Mouse (Mus musculus): ENCODE results near the gene Nlgn2. TPM values are rescaled to one million over a fixed set of nuclear protein-coding genes. Genes with fewer than 3 reads are reported as not detected.

Gene Nlgn2
- polyA plus RNA-seq, 1 experiment from 2014 or later = 9.9 TPM

GRCm38 (mm10) chr11:69804652-69804940 lies 33.0 kb downstream of the Nlgn2 start:
- ATAC-seq (ENCODE audit: low FRiP score) (no peak), DNase-seq (ENCODE audit: low spot score, missing footprints) (peak; percentile 92)
- Histone ChIP-seq H3K4me2 (0 out of 2 replicates have a peak overlapping the region, but pooled peaks have one; percentile 11), H3K36me3 (ENCODE audit: control insufficient read depth, insufficient read depth, low read length) (no peaks in the 10 kb centered on the region), H3K9me3 (ENCODE audit: control insufficient read depth, low read length) (no peaks in the 10 kb centered on the region), H3K27ac (ENCODE audit: low read depth, low read length) (no peak overlapping the region), H3K4me1 (ENCODE audit: control insufficient read depth, insufficient read depth, low read length) (peaks cover 43% of the 10 kb centered on the region), H3K4me3 (ENCODE audit: low read depth, low read length) (peak overlapping the region; percentile 44; the same call in 1 of the 2 replicates), H3K9ac (ENCODE audit: low read length) (no peak overlapping the region), H3K27me3 (ENCODE audit: control insufficient read depth, insufficient read depth, low read length) (peaks cover 51% of the 10 kb centered on the region)
- 7% methylated on average over 12 of the region's 12 CpGs for WGBS

- H3K9me3 ChIP-seq (ENCODE audit: control insufficient read depth, low read length) = no peaks in the 10 kb centered on the region
- H3K27ac ChIP-seq (ENCODE audit: low read depth, low read length) = no peak overlapping the region
- H3K4me1 ChIP-seq (ENCODE audit: control insufficient read depth, insufficient read depth, low read length) = peaks cover 49% of the 10 kb centered on the region
- ATAC-seq (ENCODE audit: low FRiP score) (peak; percentile 49), DNase-seq (ENCODE audit: low spot score, missing footprints) (peak; percentile 95)
- H3K36me3 ChIP-seq (ENCODE audit: control insufficient read depth, insufficient read depth, low read length) = no peaks in the 10 kb centered on the region
- peak overlapping the region; percentile 92 for H3K4me2 ChIP-seq
- peak overlapping the region; percentile 61 for H3K9ac ChIP-seq (ENCODE audit: low read length)
- peaks cover 51% of the 10 kb centered on the region for H3K27me3 ChIP-seq (ENCODE audit: control insufficient read depth, insufficient read depth, low read length)
- 1% methylated on average over 60 of the region's 60 CpGs for WGBS
- H3K4me3 ChIP-seq (ENCODE audit: low read depth, low read length) = peak overlapping the region; percentile 44
These were observed 33.6 kb downstream of the Nlgn2 start for GRCm38 (mm10) chr11:69803786-69804651.

GRCm38 (mm10) chr11:69803328-69803727 lies 34.3 kb downstream of the Nlgn2 start:
- Histone ChIP-seq H3K4me2 (peak overlapping the region; percentile 92), H3K9ac (ENCODE audit: low read length) (peak overlapping the region; percentile 61), H3K27me3 (ENCODE audit: control insufficient read depth, insufficient read depth, low read length) (peaks cover 51% of the 10 kb centered on the region), H3K4me1 (ENCODE audit: control insufficient read depth, insufficient read depth, low read length) (peaks cover 51% of the 10 kb centered on the region), H3K27ac (ENCODE audit: low read depth, low read length) (no peak overlapping the region), H3K4me3 (ENCODE audit: low read depth, low read length) (peak overlapping the region; percentile 44), H3K36me3 (ENCODE audit: control insufficient read depth, insufficient read depth, low read length) (no peaks in the 10 kb centered on the region), H3K9me3 (ENCODE audit: control insufficient read depth, low read length) (no peaks in the 10 kb centered on the region)
- no peak for DNase-seq (ENCODE audit: low spot score, missing footprints)
- no peak for ATAC-seq (ENCODE audit: low FRiP score)
- WGBS = 1% methylated on average over 12 of the region's 12 CpGs

- H3K9ac ChIP-seq (ENCODE audit: low read length) = peak overlapping the region; percentile 66
- peak overlapping the region; percentile 44 for H3K4me3 ChIP-seq (ENCODE audit: low read depth, low read length)
- no peak overlapping the region for H3K27ac ChIP-seq (ENCODE audit: low read depth, low read length)
- ATAC-seq (ENCODE audit: low FRiP score) = no peak
- DNase-seq (ENCODE audit: low spot score, missing footprints) = peak; percentile 97
- peaks cover 51% of the 10 kb centered on the region for H3K27me3 ChIP-seq (ENCODE audit: control insufficient read depth, insufficient read depth, low read length)
- under 1% methylated on average over 29 of the region's 33 CpGs for WGBS
- peaks cover 51% of the 10 kb centered on the region for H3K4me1 ChIP-seq (ENCODE audit: control insufficient read depth, insufficient read depth, low read length)
- H3K4me2 ChIP-seq = peak overlapping the region; percentile 92
- no peaks in the 10 kb centered on the region for H3K9me3 ChIP-seq (ENCODE audit: control insufficient read depth, low read length)
- no peaks in the 10 kb centered on the region for H3K36me3 ChIP-seq (ENCODE audit: control insufficient read depth, insufficient read depth, low read length)
These were observed 34.9 kb downstream of the Nlgn2 start for GRCm38 (mm10) chr11:69802648-69803105.

- DNase-seq (ENCODE audit: low spot score, missing footprints) (peak; percentile 89), ATAC-seq (ENCODE audit: low FRiP score) (no peak)
- Histone ChIP-seq H3K9ac (ENCODE audit: low read length) (peak within 1 kb of the TSS; percentile 76), H3K4me2 (peak within 1 kb of the TSS; percentile 92), H3K4me1 (ENCODE audit: control insufficient read depth, insufficient read depth, low read length) (peaks cover 51% of the 10 kb centered on the region), H3K9me3 (ENCODE audit: control insufficient read depth, low read length) (no peaks in the 10 kb centered on the region), H3K27me3 (ENCODE audit: control insufficient read depth, insufficient read depth, low read length) (peaks cover 57% of the 10 kb centered on the region), H3K36me3 (ENCODE audit: control insufficient read depth, insufficient read depth, low read length) (no peaks in the 10 kb centered on the region), H3K27ac (ENCODE audit: low read depth, low read length) (peak within 1 kb of the TSS; percentile 49), H3K4me3 (ENCODE audit: low read depth, low read length) (peak within 1 kb of the TSS; percentile 44)
- WGBS = 2% methylated on average over 33 of the region's 33 CpGs
These were observed 36.1 kb downstream of the Nlgn2 start, which contains the start of gene Fgf11 for GRCm38 (mm10) chr11:69801379-69801977. TSS of gene Fgf11 (minus strand) at chr11:69801857.

GRCm38 (mm10) chr11:69800392-69801197 lies 37.0 kb downstream of the Nlgn2 start:
- Histone ChIP-seq H3K9me3 (ENCODE audit: control insufficient read depth, low read length) (no peaks in the 10 kb centered on the region), H3K4me1 (ENCODE audit: control insufficient read depth, insufficient read depth, low read length) (peaks cover 54% of the 10 kb centered on the region), H3K36me3 (ENCODE audit: control insufficient read depth, insufficient read depth, low read length) (no peaks in the 10 kb centered on the region), H3K27ac (ENCODE audit: low read depth, low read length) (peak overlapping the region; percentile 49), H3K9ac (ENCODE audit: low read length) (peak overlapping the region; percentile 76), H3K27me3 (ENCODE audit: control insufficient read depth, insufficient read depth, low read length) (peaks cover 55% of the 10 kb centered on the region), H3K4me3 (ENCODE audit: low read depth, low read length) (peak overlapping the region; percentile 43), H3K4me2 (peak overlapping the region; percentile 92)
- DNase-seq (ENCODE audit: low spot score, missing footprints) (peak; percentile 99), ATAC-seq (ENCODE audit: low FRiP score) (peak; percentile 76)
- WGBS = under 1% methylated on average over 36 of the region's 36 CpGs

GRCm38 (mm10) chr11:69800138-69800391 lies 37.5 kb downstream of the Nlgn2 start:
- Histone ChIP-seq H3K9ac (ENCODE audit: low read length) (peak overlapping the region; percentile 76), H3K4me1 (ENCODE audit: control insufficient read depth, insufficient read depth, low read length) (peaks cover 55% of the 10 kb centered on the region), H3K4me3 (ENCODE audit: low read depth, low read length) (peak overlapping the region; percentile 43), H3K4me2 (peak overlapping the region; percentile 92), H3K27me3 (ENCODE audit: control insufficient read depth, insufficient read depth, low read length) (peaks cover 49% of the 10 kb centered on the region), H3K9me3 (ENCODE audit: control insufficient read depth, low read length) (no peaks in the 10 kb centered on the region), H3K36me3 (ENCODE audit: control insufficient read depth, insufficient read depth, low read length) (no peaks in the 10 kb centered on the region), H3K27ac (ENCODE audit: low read depth, low read length) (peak overlapping the region; percentile 49; the same call in 1 of the 2 replicates)
- ATAC-seq (ENCODE audit: low FRiP score) = peak; percentile 9
- no peak for DNase-seq (ENCODE audit: low spot score, missing footprints)
- under 1% methylated on average over 11 of the region's 11 CpGs for WGBS

- peak overlapping the region; percentile 67 for H3K27ac ChIP-seq (ENCODE audit: low read depth, low read length)
- no peak for ATAC-seq (ENCODE audit: low FRiP score)
- no peaks in the 10 kb centered on the region for H3K36me3 ChIP-seq (ENCODE audit: control insufficient read depth, insufficient read depth, low read length)
- WGBS = 32% methylated on average over 10 of the region's 12 CpGs
- peak overlapping the region; percentile 76 for H3K9ac ChIP-seq (ENCODE audit: low read length)
- DNase-seq (ENCODE audit: low spot score, missing footprints) = peak; percentile 91
- H3K4me3 ChIP-seq (ENCODE audit: low read depth, low read length) = peak overlapping the region; percentile 43
- H3K4me2 ChIP-seq = peak overlapping the region; percentile 92
- no peaks in the 10 kb centered on the region for H3K9me3 ChIP-seq (ENCODE audit: control insufficient read depth, low read length)
- peaks cover 54% of the 10 kb centered on the region for H3K4me1 ChIP-seq (ENCODE audit: control insufficient read depth, insufficient read depth, low read length)
- H3K27me3 ChIP-seq (ENCODE audit: control insufficient read depth, insufficient read depth, low read length) = peaks cover 44% of the 10 kb centered on the region
These were observed 38.0 kb downstream of the Nlgn2 start for GRCm38 (mm10) chr11:69799394-69800137.

Data from midbrain, embryonic 11.5 days (tissue).